Mouse (Mus musculus) E14TG2a.4 (cell line): ENCODE measurements around the gene Pxdc1.

Experiments used
- H3K27me3 ChIP-seq: 2 replicates; pipeline ENCODE4 v1.6.1; 2014; ENCODE audit warnings: low read length, control low read depth; ENCODE audit not compliant: insufficient read depth
- H3K36me3 ChIP-seq: 2 replicates; pipeline ENCODE4 v1.6.1; 2014; ENCODE audit warnings: low read length, control low read depth; ENCODE audit not compliant: insufficient read depth
- H3K4me1 ChIP-seq: replicated peaks from 2 replicates; pipeline ENCODE4 v1.6.1; 2014; ENCODE audit warnings: low read depth, low read length, control low read depth
- H3K4me3 ChIP-seq: replicated peaks from 2 replicates; pipeline ENCODE4 v1.5.1; 2014; ENCODE audit warnings: mild to moderate bottlenecking, low read length
- H3K9me3 ChIP-seq: 2 replicates; pipeline ENCODE4 v1.6.1; 2014; ENCODE audit warnings: low read length, control low read depth
- CTCF ChIP-seq: conservative IDR thresholded peaks from 2 replicates; pipeline ENCODE4 v1.5.1; 2014; ENCODE audit warnings: low read length
- NANOG ChIP-seq: IDR thresholded peaks from 2 replicates; pipeline ENCODE4 v1.6.1; 2014; ENCODE audit warnings: borderline replicate concordance, low read length, mixed read lengths
- POU5F1 ChIP-seq: IDR thresholded peaks from 2 replicates; pipeline ENCODE4 v1.6.1; 2014; ENCODE audit warnings: low read length, borderline replicate concordance

Pxdc1 gene

GRCm38 (mm10) chr13:34683270-34683669, 30.0 kb upstream of the Pxdc1 start:
- TF ChIP-seq NANOG: no peak
- no peak for TF ChIP-seq CTCF
- no peak for TF ChIP-seq POU5F1
- Histone ChIP-seq H3K36me3 (no peaks in the 10 kb centered on the region), H3K4me3 (no peak overlapping the region), H3K4me1 (peaks cover 28% of the 10 kb centered on the region), H3K27me3 (no peaks in the 10 kb centered on the region), H3K9me3 (no peaks in the 10 kb centered on the region)

GRCm38 (mm10) chr13:34676507-34676906, 23.2 kb upstream of the Pxdc1 start:
- no peak for TF ChIP-seq NANOG
- TF ChIP-seq CTCF: no peak
- TF ChIP-seq POU5F1: no peak
- no peak overlapping the region for H3K4me3 ChIP-seq
- H3K27me3 ChIP-seq: no peaks in the 10 kb centered on the region
- no peaks in the 10 kb centered on the region for H3K9me3 ChIP-seq
- no peaks in the 10 kb centered on the region for H3K36me3 ChIP-seq
- H3K4me1 ChIP-seq: no peaks in the 10 kb centered on the region

GRCm38 (mm10) chr13:34675847-34676383, 22.6 kb upstream of the Pxdc1 start:
- no peak for TF ChIP-seq POU5F1
- TF ChIP-seq NANOG: no peak
- no peak for TF ChIP-seq CTCF
- no peaks in the 10 kb centered on the region for H3K27me3 ChIP-seq
- H3K4me3 ChIP-seq: no peak overlapping the region
- H3K4me1 ChIP-seq: no peaks in the 10 kb centered on the region
- no peaks in the 10 kb centered on the region for H3K36me3 ChIP-seq
- no peaks in the 10 kb centered on the region for H3K9me3 ChIP-seq

GRCm38 (mm10) chr13:34673354-34673753, 20.1 kb upstream of the Pxdc1 start:
- no peak for TF ChIP-seq NANOG
- TF ChIP-seq POU5F1: no peak
- TF ChIP-seq CTCF: no peak

GRCm38 (mm10) chr13:34669919-34670865, 16.9 kb upstream of the Pxdc1 start:
- no peak for TF ChIP-seq CTCF
- TF ChIP-seq NANOG: no peak
- no peak for TF ChIP-seq POU5F1
- no peaks in the 10 kb centered on the region for H3K36me3 ChIP-seq
- no peaks in the 10 kb centered on the region for H3K4me1 ChIP-seq
- H3K4me3 ChIP-seq: no peak overlapping the region
- H3K9me3 ChIP-seq: peaks cover 15% of the 10 kb centered on the region
- H3K27me3 ChIP-seq: no peaks in the 10 kb centered on the region

More at GRCm38 (mm10) chr13:34673354-34673753, 20.1 kb upstream of the Pxdc1 start:
- H3K27me3 ChIP-seq: no peaks in the 10 kb centered on the region
- H3K4me1 ChIP-seq: no peaks in the 10 kb centered on the region
- peaks cover 7% of the 10 kb centered on the region for H3K9me3 ChIP-seq
- H3K36me3 ChIP-seq: no peaks in the 10 kb centered on the region
- no peak overlapping the region for H3K4me3 ChIP-seq

- H3K4me1 ChIP-seq: no peaks in the 10 kb centered on the region
- TF ChIP-seq CTCF (no peak), POU5F1 (no peak), NANOG (no peak)
- no peaks in the 10 kb centered on the region for H3K36me3 ChIP-seq
- no peak overlapping the region for H3K4me3 ChIP-seq
- no peaks in the 10 kb centered on the region for H3K27me3 ChIP-seq
- peaks cover 15% of the 10 kb centered on the region for H3K9me3 ChIP-seq
Observed at GRCm38 (mm10) chr13:34667197-34667596, 13.9 kb upstream of the Pxdc1 start.

GRCm38 (mm10) chr13:34665074-34665473, 11.8 kb upstream of the Pxdc1 start:
- Histone ChIP-seq H3K27me3 (no peaks in the 10 kb centered on the region), H3K9me3 (peaks cover 15% of the 10 kb centered on the region), H3K4me3 (no peak overlapping the region), H3K36me3 (no peaks in the 10 kb centered on the region), H3K4me1 (no peaks in the 10 kb centered on the region)
- TF ChIP-seq NANOG (no peak), POU5F1 (no peak), CTCF (no peak)

GRCm38 (mm10) chr13:34663762-34664161, 10.5 kb upstream of the Pxdc1 start:
- Histone ChIP-seq H3K27me3 (no peaks in the 10 kb centered on the region), H3K9me3 (peaks cover 12% of the 10 kb centered on the region), H3K4me1 (no peaks in the 10 kb centered on the region), H3K4me3 (no peak overlapping the region), H3K36me3 (no peaks in the 10 kb centered on the region)
- TF ChIP-seq POU5F1 (no peak), NANOG (no peak), CTCF (no peak)
